Mouse (Mus musculus): ENCODE data around the gene Tomm20l. TPM values are rescaled to one million over a fixed set of nuclear protein-coding genes. Genes with fewer than 3 reads are reported as not detected.

The Tomm20l gene
- not detected in 2 replicates for polyA plus RNA-seq (2012; rRNA removed)

GRCm38 (mm10) chr12:71111331-71111730 is at the start of gene Tomm20l:
Gene Tomm20l (plus strand): TSS chr12:71111428.

DNA sequence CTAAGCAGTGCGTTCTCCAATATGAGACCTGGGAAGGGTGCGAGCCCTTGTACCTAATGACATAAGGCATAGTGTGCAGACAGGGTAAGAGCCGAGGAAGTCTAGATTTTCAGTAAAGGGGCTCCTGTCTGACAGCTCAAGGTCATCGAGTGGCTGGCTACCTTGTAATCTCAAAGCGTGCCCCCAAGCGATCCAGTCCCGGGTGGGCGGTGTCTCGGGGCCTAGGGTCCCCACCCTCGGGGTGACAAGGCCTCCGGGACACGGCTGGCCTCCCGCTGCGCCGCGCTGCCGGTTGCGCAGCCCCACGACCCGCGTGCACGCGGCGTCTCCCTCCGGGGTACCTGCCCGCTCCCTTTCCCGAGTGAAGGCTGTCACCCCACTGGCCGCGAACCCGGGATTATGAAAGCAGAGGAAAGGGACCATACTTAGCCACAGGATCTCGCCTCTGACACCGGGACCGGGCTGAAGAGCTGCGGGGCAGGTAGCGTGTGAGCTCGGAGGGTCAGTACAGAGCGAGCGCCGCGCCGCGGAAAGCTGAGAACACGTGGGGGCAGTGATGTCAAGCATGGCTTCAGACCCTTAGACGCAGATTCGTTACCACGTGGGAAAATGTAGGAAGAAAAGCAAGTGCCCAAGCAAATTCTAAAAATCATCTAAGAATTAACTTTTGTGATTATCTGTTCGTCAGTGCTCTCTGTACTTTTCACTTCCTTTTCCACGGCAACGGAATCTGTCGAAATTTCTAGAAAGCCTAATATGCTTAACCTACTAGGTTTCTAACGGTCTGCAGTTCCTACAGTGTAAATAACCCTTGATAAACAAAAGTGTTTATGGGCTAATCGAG is 25.1 kb downstream of the Tomm20l start, which contains the start of the genes Timm9 and 2700049A03Rik:
Timm9 (minus strand) TSS at position 555 of the 844 bp plus-strand sequence.
2700049A03Rik (plus strand) TSS at position 719 of the 844 bp plus-strand sequence.

Other genes with a start within 250 kb of the Tomm20l start
- 118 and 129 TPM in 2 replicates for gene Actr10, start 173.6 kb upstream of the Tomm20l start, polyA plus RNA-seq (2012; rRNA removed)
- 250 and 275 TPM in 2 replicates for gene Psma3, start 136.8 kb upstream of the Tomm20l start, polyA plus RNA-seq (2012; rRNA removed)
- 15.9 and 17.8 TPM in 2 replicates for gene Arid4a, start 95.4 kb upstream of the Tomm20l start, polyA plus RNA-seq (2012; rRNA removed)
- gene Timm9, start 25.3 kb downstream of the Tomm20l start, polyA plus RNA-seq (2012; rRNA removed), result 60.8 and 60.9 TPM in 2 replicates
- 11.2 and 13.5 TPM in 2 replicates for gene 2700049A03Rik, start 25.4 kb downstream of the Tomm20l start, polyA plus RNA-seq (2012; rRNA removed)
- 50.2 and 55.9 TPM in 2 replicates for gene Dact1, start 198.5 kb downstream of the Tomm20l start, polyA plus RNA-seq (2012; rRNA removed)